Mouse (Mus musculus) lung, embryonic 16.5 days (tissue): Measurements from ENCODE around the gene Taf1c. TPM values are rescaled to one million over a fixed set of nuclear protein-coding genes. Genes with fewer than 3 reads are reported as not detected.

Source experiments
- ATAC-seq: fragments of 200-750 bp; cut with Nextera tagmentation; 2 replicates; pipeline ENCODE4 v1.8.0; 2017; ENCODE audit warnings: low read depth, mild to moderate bottlenecking, moderate library complexity
- H3K27ac ChIP-seq: fragments of 300-500 bp; sonication (generic); 2 replicates; pipeline ENCODE4 v1.5.1; 2014; ENCODE audit warnings: mild to moderate bottlenecking, control low read depth, low read length
- H3K27me3 ChIP-seq: fragments of 300-500 bp; sonication (generic); 2 replicates; pipeline ENCODE4 v1.6.1; 2014; ENCODE audit warnings: low read depth, low read length, mixed read lengths; ENCODE audit not compliant: control insufficient read depth, insufficient read depth
- H3K36me3 ChIP-seq: fragments of 300-500 bp; sonication (generic); 2 replicates; pipeline ENCODE4 v1.6.1; 2014; ENCODE audit warnings: low read length; ENCODE audit not compliant: control insufficient read depth, insufficient read depth
- H3K4me1 ChIP-seq: fragments of 300-500 bp; sonication (generic); replicated peaks from 2 replicates; pipeline ENCODE4 v1.6.1; 2014; ENCODE audit warnings: low read length, mixed read lengths; ENCODE audit not compliant: control insufficient read depth, insufficient read depth
- H3K4me2 ChIP-seq: fragments of 300-500 bp; sonication (generic); 2 replicates; pipeline ENCODE4 v1.6.1; 2014; ENCODE audit warnings: low read depth, low read length, control low read depth
- H3K4me3 ChIP-seq: fragments of 300-500 bp; sonication (generic); 2 replicates; pipeline ENCODE4 v1.5.1; 2014; ENCODE audit warnings: mild to moderate bottlenecking, low read length, control low read depth
- H3K9ac ChIP-seq: fragments of 300-500 bp; sonication (generic); 2 replicates; pipeline ENCODE4 v1.6.1; 2014; ENCODE audit warnings: low read length, control low read depth
- H3K9me3 ChIP-seq: fragments of 300-500 bp; sonication (generic); 2 replicates; pipeline ENCODE4 v1.6.1; 2016; ENCODE audit warnings: low read length; ENCODE audit not compliant: control insufficient read depth
- WGBS: fragments of 180-500 bp; shearing (Covaris S2); extraction: QIAGEN DNeasy Blood & Tissue Kit; methylation state at CpG from one replicate; pipeline ENCODE4 v1.1.7; 2014; 5-methylcytosine and 5-hydroxymethylcytosine counted together
- polyA plus RNA-seq: library from polyadenylated mRNA; unstranded; fragments of >200 nt; fragmentation: Nextera tagmentation; extraction: Ambion mirVana; gene quantifications from 2 replicates; pipeline ENCODE4 v1.2.1, GENCODE M21; 2015

Taf1c gene
- polyA plus RNA-seq, 1 experiment from 2014 or later, result 10.6 TPM

DNA sequence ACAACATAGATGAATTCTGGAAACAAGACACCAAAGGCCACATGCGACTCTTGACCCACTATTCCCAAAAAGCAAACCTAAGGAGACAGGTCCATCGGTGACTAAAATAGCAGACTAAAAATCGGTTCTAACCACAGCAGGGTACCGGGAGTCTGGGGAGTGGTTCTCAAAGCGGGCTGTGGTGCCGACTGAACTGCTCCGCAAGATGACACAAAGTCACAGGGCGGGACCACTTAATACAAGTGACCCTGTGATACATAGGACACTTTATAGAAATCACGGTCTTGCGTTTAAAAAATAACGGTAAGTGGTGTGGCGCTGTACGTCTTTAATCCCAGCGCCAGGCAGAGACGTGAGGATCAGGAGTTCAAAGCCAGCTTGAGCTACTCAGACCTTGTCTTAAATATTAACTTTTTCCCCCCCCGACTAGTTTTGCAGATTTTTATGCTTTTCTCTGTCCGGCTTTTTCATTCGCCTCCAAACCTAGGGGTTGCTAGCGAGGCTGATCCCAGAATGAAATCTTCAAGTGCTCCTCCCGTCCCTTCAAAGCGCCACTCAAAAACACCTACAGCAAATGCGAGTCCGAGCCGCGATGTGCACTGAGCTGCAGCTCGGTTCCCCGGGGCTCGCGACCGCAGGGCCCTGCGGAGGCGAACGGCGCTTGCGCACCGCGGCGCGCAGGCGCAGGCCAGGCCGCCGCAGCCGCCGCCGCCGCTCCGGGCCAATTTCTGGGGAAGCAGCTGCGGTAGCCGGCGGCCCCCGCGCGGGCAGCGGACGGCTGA is 47.0 kb downstream of the Taf1c start:
- Histone ChIP-seq H3K4me2 (peak overlapping the region; percentile 85), H3K9ac (peak overlapping the region; percentile 92), H3K9me3 (no peaks in the 10 kb centered on the region), H3K36me3 (peaks cover 3% of the 10 kb centered on the region; the same call in 1 of the 2 replicates), H3K27me3 (no peaks in the 10 kb centered on the region), H3K4me3 (peak overlapping the region; percentile 82), H3K4me1 (peaks cover 11% of the 10 kb centered on the region), H3K27ac (peak overlapping the region; percentile 88)
- ATAC-seq, result peak; percentile 95
- under 1% methylated on average over 49 of the region's 55 CpGs for WGBS

DNA sequence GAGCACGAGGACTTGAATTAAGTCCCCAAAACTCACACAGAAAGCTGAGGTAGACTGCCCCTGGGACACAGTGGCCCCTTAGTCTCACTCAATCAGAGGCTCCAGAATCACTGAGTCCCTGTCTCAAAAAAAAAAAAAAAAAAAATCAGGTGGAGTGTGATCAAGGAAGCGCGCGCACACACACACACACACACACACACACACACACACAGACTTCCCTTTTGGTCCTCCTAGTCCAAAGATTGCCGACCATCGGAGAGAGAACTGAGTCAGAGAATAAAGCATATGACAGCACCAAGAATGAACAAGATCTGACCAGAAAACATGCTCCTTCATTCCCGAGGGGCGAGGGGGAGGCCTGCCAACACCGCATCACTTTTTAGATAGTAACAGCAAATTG is 47.9 kb downstream of the Taf1c start:
- H3K36me3 ChIP-seq, result no peaks in the 10 kb centered on the region; the same call in 1 of the 2 replicates
- no peaks in the 10 kb centered on the region for H3K27me3 ChIP-seq
- peak overlapping the region; percentile 85 for H3K4me2 ChIP-seq
- 68% methylated on average over 9 of the region's 9 CpGs for WGBS
- H3K4me1 ChIP-seq, result peaks cover 12% of the 10 kb centered on the region
- H3K27ac ChIP-seq, result no peak overlapping the region
- H3K4me3 ChIP-seq, result peak overlapping the region; percentile 82
- H3K9me3 ChIP-seq, result no peaks in the 10 kb centered on the region
- peak overlapping the region; percentile 92 for H3K9ac ChIP-seq
- ATAC-seq, result no peak

DNA sequence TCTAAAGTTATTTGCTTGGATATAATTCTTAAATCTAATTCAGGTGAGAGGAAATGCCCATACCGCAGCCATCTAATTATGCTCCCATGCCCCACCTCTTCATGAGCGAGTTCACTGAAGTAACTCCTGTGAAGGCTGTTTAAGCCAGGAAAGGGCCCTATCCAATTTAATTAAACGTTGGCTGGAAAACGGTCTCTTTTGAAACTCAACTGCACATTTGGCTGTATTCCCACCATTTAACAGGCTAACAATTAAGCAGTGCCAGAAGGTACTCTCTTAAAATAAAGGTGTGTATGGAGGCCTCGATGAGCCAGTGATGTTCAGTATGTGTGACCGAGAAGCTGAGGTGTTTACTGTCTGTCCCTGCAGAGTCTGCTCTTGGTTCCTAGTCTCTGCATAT is 49.2 kb downstream of the Taf1c start:
- 77% methylated on average over 6 of the region's 6 CpGs for WGBS
- no peaks in the 10 kb centered on the region for H3K36me3 ChIP-seq
- H3K27ac ChIP-seq, result no peak overlapping the region
- H3K4me1 ChIP-seq, result peaks cover 12% of the 10 kb centered on the region
- H3K9me3 ChIP-seq, result no peaks in the 10 kb centered on the region
- H3K4me3 ChIP-seq, result no peak overlapping the region
- no peaks in the 10 kb centered on the region for H3K27me3 ChIP-seq
- H3K9ac ChIP-seq, result no peak overlapping the region
- no peak overlapping the region for H3K4me2 ChIP-seq
- no peak for ATAC-seq

DNA sequence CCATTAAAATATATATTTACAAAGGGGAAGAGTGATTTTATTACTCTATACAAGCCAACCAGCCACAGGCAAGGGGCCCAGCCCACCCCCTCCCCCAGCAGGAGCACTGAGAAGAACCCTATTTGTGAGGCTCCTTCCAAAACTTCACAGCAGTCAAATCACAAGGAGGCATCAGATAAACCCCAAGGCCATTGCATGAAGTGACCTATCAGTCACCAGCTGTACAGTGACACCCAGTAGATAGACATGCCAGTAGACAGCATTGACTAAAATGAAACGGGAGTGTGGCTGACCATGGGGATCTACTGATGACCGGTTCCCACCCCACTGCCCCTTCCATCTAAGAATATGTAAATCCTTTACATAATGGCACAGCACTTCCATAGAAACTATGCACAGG is 52.1 kb downstream of the Taf1c start:
- no peak overlapping the region for H3K4me2 ChIP-seq
- peaks cover 12% of the 10 kb centered on the region for H3K4me1 ChIP-seq
- H3K9me3 ChIP-seq, result no peaks in the 10 kb centered on the region
- no peaks in the 10 kb centered on the region for H3K27me3 ChIP-seq
- ATAC-seq, result no peak
- H3K27ac ChIP-seq, result no peak overlapping the region
- H3K9ac ChIP-seq, result no peak overlapping the region
- no peak overlapping the region for H3K4me3 ChIP-seq
- WGBS, result 71% methylated on average over 2 of the region's 2 CpGs
- H3K36me3 ChIP-seq, result no peaks in the 10 kb centered on the region

DNA sequence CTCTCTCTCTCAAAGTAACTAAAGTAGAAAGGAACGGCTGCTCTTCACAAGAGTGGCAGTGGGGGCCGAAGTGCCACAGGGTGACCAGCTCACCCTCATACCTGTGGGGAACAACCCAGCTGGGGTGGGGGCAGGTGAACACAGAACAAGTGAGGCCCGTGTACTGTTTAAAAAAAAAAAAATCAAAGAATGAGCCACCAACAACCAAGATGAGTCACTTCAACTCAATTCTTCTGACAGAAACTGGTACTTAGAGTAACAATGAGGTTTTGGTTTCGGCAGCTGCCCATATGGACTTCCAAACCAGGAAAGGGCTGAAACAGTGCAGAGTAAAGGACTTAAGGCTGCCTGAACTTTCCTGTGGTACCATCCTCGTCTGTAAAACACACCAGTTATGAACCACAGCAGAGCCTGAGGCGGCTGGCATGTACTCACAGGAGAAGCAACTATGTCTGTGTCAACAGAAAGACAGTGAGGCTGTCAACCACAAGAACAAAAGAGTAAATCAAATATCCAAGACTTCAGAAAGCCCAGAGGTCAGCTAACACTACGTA is 56.4 kb downstream of the Taf1c start:
- H3K36me3 ChIP-seq, result peaks cover 16% of the 10 kb centered on the region

More for the DNA sequence above, 56.4 kb downstream of the Taf1c start:
- peaks cover 3% of the 10 kb centered on the region; the same call in 1 of the 2 replicates for H3K4me1 ChIP-seq
- no peak for ATAC-seq
- no peak overlapping the region for H3K4me2 ChIP-seq
- H3K27me3 ChIP-seq, result no peaks in the 10 kb centered on the region
- no peak overlapping the region for H3K4me3 ChIP-seq
- WGBS, result 62% methylated on average over 7 of the region's 7 CpGs
- H3K27ac ChIP-seq, result no peak overlapping the region
- H3K9me3 ChIP-seq, result no peaks in the 10 kb centered on the region
- no peak overlapping the region for H3K9ac ChIP-seq

Other genes with a start within 250 kb of the Taf1c start
- 12.1 and 12.3 TPM in 2 replicates for gene Mlycd, start 210.3 kb downstream of the Taf1c start, polyA plus RNA-seq
- gene Osgin1, start 171.1 kb downstream of the Taf1c start, polyA plus RNA-seq, result 1.9 and 3.2 TPM in 2 replicates
- gene Necab2, start 158.5 kb downstream of the Taf1c start, polyA plus RNA-seq, result 1.3 and 1.4 TPM in 2 replicates
- gene Slc38a8, start 103.5 kb downstream of the Taf1c start, polyA plus RNA-seq, result not detected in 2 replicates
- 118 and 126 TPM in 2 replicates for gene Mbtps1, start 46.5 kb downstream of the Taf1c start, polyA plus RNA-seq
- gene Hsdl1, start 30.0 kb downstream of the Taf1c start, polyA plus RNA-seq, result 29.1 and 30.8 TPM in 2 replicates
- 2.7 and 3.9 TPM in 2 replicates for gene Dnaaf1, start 30.0 kb downstream of the Taf1c start, polyA plus RNA-seq
- not detected in 2 replicates for gene Adad2, start 7.5 kb upstream of the Taf1c start, polyA plus RNA-seq
- gene Kcng4, start 30.5 kb upstream of the Taf1c start, polyA plus RNA-seq, result 0.10 and 0.13 TPM in 2 replicates
- gene Wfdc1, start 61.1 kb upstream of the Taf1c start, polyA plus RNA-seq, result 10.8 and 13.0 TPM in 2 replicates
- gene Atp2c2, start 94.8 kb upstream of the Taf1c start, polyA plus RNA-seq, result 3.5 and 4.0 TPM in 2 replicates
- 13.9 and 15.3 TPM in 2 replicates for gene Tldc1, start 173.2 kb upstream of the Taf1c start, polyA plus RNA-seq
- 78.4 and 88.5 TPM in 2 replicates for gene Cotl1, start 235.3 kb upstream of the Taf1c start, polyA plus RNA-seq